Mouse (Mus musculus): ENCODE results near the gene Ifna14.

GRCm38 (mm10) chr4:88603276-88603675 is 31.7 kb upstream of the Ifna14 start, which contains the start of gene Ifna12:
- no peak for TF ChIP-seq CTCF (IDR thresholded peaks at IDR 0.05; ENCODE audit: low read depth, low read length)
- no peak for TF ChIP-seq POLR2AphosphoS5 (IDR thresholded peaks at IDR 0.05; ENCODE audit: insufficient replicate concordance, low read depth, low read length)
- TF ChIP-seq GATA2 (IDR thresholded peaks at IDR 0.05; ENCODE audit: borderline replicate concordance, low read depth, low read length): no peak
- TF ChIP-seq GATA1 (IDR thresholded peaks at IDR 0.05; ENCODE audit: borderline replicate concordance, low read length): no peak
- no peak for TF ChIP-seq TAL1 (conservative IDR thresholded peaks at IDR 0.05; ENCODE audit: low read depth, low read length)

Data from G1E (cell line).